Mouse (Mus musculus) heart, embryonic 14.5 days (tissue): ENCODE results near the gene Sarnp. TPM values are rescaled to one million over a fixed set of nuclear protein-coding genes. Genes with fewer than 3 reads are reported as not detected.
A peak's percentile ranks its signal among the peaks of the same experiment; 100 is the strongest.

Source experiments
- ATAC-seq: fragments of 200-750 bp; cut with Nextera tagmentation; 2 replicates; pipeline ENCODE4 v1.8.0; 2017; ENCODE audit warnings: low read depth, moderate TSS enrichment; ENCODE audit not compliant: insufficient number of reproducible peaks, insufficient read depth, low FRiP score
- H3K27ac ChIP-seq, 2 experiments: fragments of 200-500 bp in 1 of 2; fragments of 300-500 bp in 1 of 2; sonication (generic) in 1 of 2; replicated peaks in 1 of 2; 2 replicates each; pipeline ENCODE4 v1.5.1; 2012 to 2014; ENCODE audit warnings: low read depth in 2 of 2, low read length in 2 of 2, control low read depth in 1 of 2, mild to moderate bottlenecking in 1 of 2, mixed read lengths in 1 of 2; ENCODE audit not compliant: control insufficient read depth in 1 of 2, insufficient read depth in 1 of 2
- H3K27me3 ChIP-seq: fragments of 300-500 bp; sonication (generic); 2 replicates; pipeline ENCODE4 v1.6.1; 2014; ENCODE audit warnings: mild to moderate bottlenecking, low read length, control low read depth; ENCODE audit not compliant: control insufficient read depth, insufficient read depth
- H3K36me3 ChIP-seq: fragments of 300-500 bp; sonication (generic); 2 replicates; pipeline ENCODE4 v1.6.1; 2014; ENCODE audit warnings: mild to moderate bottlenecking, control low read depth, low read length, mixed read lengths; ENCODE audit not compliant: control insufficient read depth, insufficient read depth
- H3K4me1 ChIP-seq, 2 experiments: fragments of 200-500 bp in 1 of 2; fragments of 300-500 bp in 1 of 2; sonication (generic) in 1 of 2; 2 replicates each; pipeline ENCODE4 v1.6.1; 2012 to 2014; ENCODE audit warnings: low read length in 2 of 2, control low read depth in 1 of 2, mixed read lengths in 1 of 2; ENCODE audit not compliant: control insufficient read depth in 2 of 2, insufficient read depth in 2 of 2
- H3K4me2 ChIP-seq: fragments of 300-500 bp; sonication (generic); 2 replicates; pipeline ENCODE4 v1.6.1; 2014; ENCODE audit warnings: mild to moderate bottlenecking, low read length
- H3K4me3 ChIP-seq, 2 experiments: fragments of 200-500 bp in 1 of 2; fragments of 300-500 bp in 1 of 2; sonication (generic) in 1 of 2; 2 replicates each; pipeline ENCODE4 v1.5.1; 2012 to 2014; ENCODE audit warnings: low read length in 2 of 2, mild to moderate bottlenecking in 2 of 2, control low read depth in 1 of 2, low read depth in 1 of 2, moderate library complexity in 1 of 2; ENCODE audit not compliant: control insufficient read depth in 1 of 2, insufficient read depth in 1 of 2
- H3K9ac ChIP-seq: fragments of 300-500 bp; sonication (generic); 2 replicates; pipeline ENCODE4 v1.6.1; 2014; ENCODE audit warnings: mild to moderate bottlenecking, low read length
- H3K9me3 ChIP-seq: fragments of 300-500 bp; sonication (generic); 2 replicates; pipeline ENCODE4 v1.6.1; 2016; ENCODE audit warnings: low read length, control low read depth; ENCODE audit not compliant: control insufficient read depth
- WGBS: fragments of 180-500 bp; shearing (Covaris S2); extraction: QIAGEN DNeasy Blood & Tissue Kit; methylation state at CpG from one replicate; pipeline ENCODE4 v1.1.7; 2014; 5-methylcytosine and 5-hydroxymethylcytosine counted together
- polyA plus RNA-seq: library from polyadenylated mRNA; unstranded; fragments of >200 nt; fragmentation: Nextera tagmentation; extraction: Ambion mirVana; gene quantifications from 2 replicates; pipeline ENCODE4 v1.2.1, GENCODE M21; 2014

Gene Sarnp
- polyA plus RNA-seq, 1 experiment from 2014 or later, result 168 TPM

GRCm38 (mm10) chr10:128923013-128923691 is 106.0 kb downstream of the Sarnp start:
- H3K9ac ChIP-seq, result peak overlapping the region; percentile 86
- peak overlapping the region; percentile 85 for H3K4me2 ChIP-seq
- H3K4me3 ChIP-seq, result peak overlapping the region; percentile 83 to 93
- peaks cover 18 to 36% of the 10 kb centered on the region in 2 experiments for H3K4me1 ChIP-seq
- H3K9me3 ChIP-seq, result no peaks in the 10 kb centered on the region
- no peaks in the 10 kb centered on the region for H3K27me3 ChIP-seq
- under 1% methylated on average over 41 of the region's 42 CpGs for WGBS
- H3K36me3 ChIP-seq, result peaks cover 8% of the 10 kb centered on the region
- peak overlapping the region; percentile 93 to 94 for H3K27ac ChIP-seq
- ATAC-seq, result peak; percentile 91

GRCm38 (mm10) chr10:128923935-128924334 is 106.8 kb downstream of the Sarnp start, which contains the start of gene Bloc1s1:
Gene Bloc1s1, minus strand, starts transcription at chr10:128924035.
- WGBS, result 56% methylated on average over 9 of the region's 9 CpGs
- H3K4me1 ChIP-seq, result peaks cover 18 to 32% of the 10 kb centered on the region in 2 experiments

More at GRCm38 (mm10) chr10:128923935-128924334, 106.8 kb downstream of the Sarnp start, which contains the start of gene Bloc1s1:
- Histone ChIP-seq H3K27me3 (no peaks in the 10 kb centered on the region), H3K9me3 (no peaks in the 10 kb centered on the region), H3K36me3 (0 out of 2 replicates have a peak, but pooled peaks cover 5% of the 10 kb centered on the region), H3K4me2 (peak within 1 kb of the TSS; percentile 85), H3K4me3 (peak within 1 kb of the TSS; percentile 83 to 93), H3K27ac (peak within 1 kb of the TSS; percentile 93 to 94), H3K9ac (peak within 1 kb of the TSS; percentile 86)
- ATAC-seq, result no peak

Other genes with a start within 250 kb of the Sarnp start
- 2.9 and 3.5 TPM in 2 replicates for gene Erbb3, start 227.7 kb upstream of the Sarnp start, polyA plus RNA-seq
- gene Rps26, start 190.6 kb upstream of the Sarnp start, polyA plus RNA-seq, result 540 and 605 TPM in 2 replicates
- gene Ikzf4, start 171.3 kb upstream of the Sarnp start, polyA plus RNA-seq, result 1.5 and 1.8 TPM in 2 replicates
- 9.9 and 11.4 TPM in 2 replicates for gene Suox, start 143.3 kb upstream of the Sarnp start, polyA plus RNA-seq
- 56.7 and 58.3 TPM in 2 replicates for gene Rab5b, start 121.1 kb upstream of the Sarnp start, polyA plus RNA-seq
- 3.6 and 4.7 TPM in 2 replicates for gene Pmel, start 113.1 kb upstream of the Sarnp start, polyA plus RNA-seq
- gene Cdk2, start 112.3 kb upstream of the Sarnp start, polyA plus RNA-seq, result 89.2 and 90.3 TPM in 2 replicates
- 5.4 and 7.1 TPM in 2 replicates for gene Dgka, start 72.5 kb upstream of the Sarnp start, polyA plus RNA-seq
- 16.0 and 18.3 TPM in 2 replicates for gene Pym1, start 69.4 kb upstream of the Sarnp start, polyA plus RNA-seq
- gene Mmp19, start 26.4 kb upstream of the Sarnp start, polyA plus RNA-seq, result 1.1 and 1.8 TPM in 2 replicates
- gene Dnajc14, start 13.3 kb upstream of the Sarnp start, polyA plus RNA-seq, result 28.2 and 31.0 TPM in 2 replicates
- 16.6 and 18.2 TPM in 2 replicates for gene Tmem198b, start 13.0 kb upstream of the Sarnp start, polyA plus RNA-seq
- 41.4 and 46.1 TPM in 2 replicates for gene Ormdl2, start 4.3 kb downstream of the Sarnp start, polyA plus RNA-seq
- gene Gdf11, start 74.4 kb downstream of the Sarnp start, polyA plus RNA-seq, result 2.3 and 3.4 TPM in 2 replicates
- 363 and 394 TPM in 2 replicates for gene Cd63, start 83.7 kb downstream of the Sarnp start, polyA plus RNA-seq
- gene Rdh5, start 105.6 kb downstream of the Sarnp start, polyA plus RNA-seq, result 7.7 and 11.5 TPM in 2 replicates
- gene Bloc1s1, start 106.7 kb downstream of the Sarnp start, polyA plus RNA-seq, result 239 and 251 TPM in 2 replicates
- 3.7 and 3.9 TPM in 2 replicates for gene Itga7, start 116.5 kb downstream of the Sarnp start, polyA plus RNA-seq
- gene Mettl7b, start 143.7 kb downstream of the Sarnp start, polyA plus RNA-seq, result 0.32 TPM in 1 of 2 replicates, not detected in the other
- not detected in 2 replicates for gene Olfr9, start 172.1 kb downstream of the Sarnp start, polyA plus RNA-seq
- gene Olfr763, start 193.5 kb downstream of the Sarnp start, polyA plus RNA-seq, result not detected in 2 replicates
- not detected in 2 replicates for gene Olfr764-ps1, start 222.6 kb downstream of the Sarnp start, polyA plus RNA-seq
- gene Olfr765, start 232.7 kb downstream of the Sarnp start, polyA plus RNA-seq, result not detected in 2 replicates